In genomic region chr2:76555852-76556558, GRCm38 (mm10) we compare ENCODE assay signal across 28 mouse cellular contexts.
A peak's percentile ranks its signal among the peaks of the same experiment; 100 is the strongest.
DNase-seq lines count a peak whose midpoint lies in the region; ATAC-seq and TF ChIP-seq lines count a peak whose summit lies in the region.
"Had no signal": no experiment of that assay in that cellular context is flagged by ENCODE, and none has a peak within 500 bp of the region (broad histone marks: within the 10 kb centered on the region; RNA-seq: fewer than 3 reads in every experiment).

No protein-coding gene starts in this region.

- no peak for TF ChIP-seq CTCF in intestine, postnatal 0 days (IDR thresholded peaks at IDR 0.05; ENCODE audit: low read depth)
- no peak for TF ChIP-seq CTCF in small intestine, adult 2 months (IDR thresholded peaks at IDR 0.05; ENCODE audit: extremely low read depth, insufficient read length, insufficient replicate concordance, low read depth, low read length)

- no peak for TF ChIP-seq POLR2A in small intestine, adult 2 months (IDR thresholded peaks at IDR 0.05; ENCODE audit: low read depth, low read length)

- peak overlapping the region; percentile 82 for H3K27ac ChIP-seq in intestine, postnatal 0 days (ENCODE audit: low read depth, low read length)
- peak overlapping the region; percentile 96 for H3K27ac ChIP-seq in small intestine, adult 2 months (ENCODE audit: insufficient read depth, low read depth, low read length)
- H3K27ac ChIP-seq: embryonic facial prominence, embryonic 13.5 days; embryonic facial prominence, embryonic 15.5 days; forebrain, embryonic 10.5 days; forebrain, embryonic 12.5 days had no signal

- intact Hi-C loops in left cerebral cortex, postnatal 25 days (cut with DNase I): no loop called here

- H3K27me3 ChIP-seq in intestine, postnatal 0 days (replicated peaks; ENCODE audit: control insufficient read depth, insufficient read depth, low read length): no peaks in the 10 kb centered on the region
- no peaks in the 10 kb centered on the region for H3K27me3 ChIP-seq in small intestine, adult 2 months (ENCODE audit: control insufficient read depth, insufficient read depth, low read length)
- H3K27me3 ChIP-seq: CH12.LX; embryonic facial prominence, embryonic 13.5 days; embryonic facial prominence, embryonic 15.5 days; forebrain, embryonic 12.5 days; Patski had no signal

- no peak overlapping the region for H3K4me2 ChIP-seq in intestine, postnatal 0 days (replicated peaks; ENCODE audit: low read depth)
- H3K4me2 ChIP-seq: embryonic facial prominence, embryonic 13.5 days; embryonic facial prominence, embryonic 15.5 days; forebrain, embryonic 12.5 days had no signal

- peak; percentile 58 for DNase-seq in heart, adult 11 months
- no peak for DNase-seq in heart, adult 8-10 months (ENCODE audit: low spot score)
- no peak for DNase-seq in spleen, adult 12 weeks (ENCODE audit: low spot score)
- no peak for DNase-seq in left cerebral cortex, postnatal 25 days (ENCODE audit: low spot score in 2 of 2)
- DNase-seq: adrenal gland, adult 8-10 months; adrenal gland, postnatal 25 days; B cell, adult 2 months; cerebellum, adult 11 months; cerebellum, adult 18-20 months; cerebellum, adult 8-10 months; cerebellum, adult 9-11 months; cerebellum, postnatal 14 days; cerebellum, postnatal 36 days; embryo, embryonic 11 days had no signal

- no peaks in the 10 kb centered on the region for H3K4me1 ChIP-seq in intestine, postnatal 0 days (replicated peaks; ENCODE audit: control insufficient read depth, insufficient read depth, low read length)
- H3K4me1 ChIP-seq in small intestine, adult 2 months (ENCODE audit: control insufficient read depth, insufficient read depth, insufficient read length, low read length): peaks cover 2% of the 10 kb centered on the region
- H3K4me1 ChIP-seq: embryonic facial prominence, embryonic 13.5 days; embryonic facial prominence, embryonic 15.5 days; forebrain, embryonic 10.5 days; forebrain, embryonic 12.5 days had no signal

- H3K36me3 ChIP-seq in intestine, postnatal 0 days (ENCODE audit: control insufficient read depth, insufficient read depth): 0 out of 2 replicates have a peak, but pooled peaks cover 7% of the 10 kb centered on the region
- peaks cover 22% of the 10 kb centered on the region for H3K36me3 ChIP-seq in small intestine, adult 2 months (ENCODE audit: control insufficient read depth, insufficient read depth, low read length)
- H3K36me3 ChIP-seq: embryonic facial prominence, embryonic 15.5 days; forebrain, embryonic 12.5 days; G1E had no signal

- H3K4me3 ChIP-seq in intestine, postnatal 0 days (ENCODE audit: low read depth, low read length): no peak overlapping the region
- no peak overlapping the region for H3K4me3 ChIP-seq in small intestine, adult 2 months (ENCODE audit: low read depth, low read length)
- H3K4me3 ChIP-seq: embryonic facial prominence, embryonic 13.5 days; embryonic facial prominence, embryonic 15.5 days; erythroblast, embryonic 14.5 days; forebrain, embryonic 10.5 days; forebrain, embryonic 12.5 days had no signal

- H3K9ac ChIP-seq in intestine, postnatal 0 days (ENCODE audit: low read depth, low read length): no peak overlapping the region
- H3K9ac ChIP-seq: embryonic facial prominence, embryonic 13.5 days; embryonic facial prominence, embryonic 15.5 days; forebrain, embryonic 12.5 days had no signal

- ATAC-seq in intestine, postnatal 0 days: peak; percentile 86
- ATAC-seq: activated CD4-positive, CD25-positive, alpha-beta regulatory T cell, adult 4 months; CD4-positive, CD25-positive, alpha-beta regulatory T cell, adult 4 months; forebrain, embryonic 14.5 days; forebrain, embryonic 16.5 days; Patski had no signal

- H3K9me3 ChIP-seq in intestine, postnatal 0 days (ENCODE audit: control insufficient read depth): no peaks in the 10 kb centered on the region
- H3K9me3 ChIP-seq: embryonic facial prominence, embryonic 13.5 days; embryonic facial prominence, embryonic 15.5 days; forebrain, embryonic 10.5 days; forebrain, embryonic 12.5 days; G1E had no signal

- WGBS in intestine, postnatal 0 days: 45% methylated on average over 11 of the region's 11 CpGs
- WGBS in small intestine, adult 2 months: 44% methylated on average over 11 of the region's 11 CpGs
